Mouse (Mus musculus): ENCODE measurements at regions not wholly inside any gene's neighbourhood (a gene's known extent, or its start where the extent isn't known, plus 50 kb on each side); places are given as distances from the start of the nearest gene placed in this dataset.
"Not testable (repeated sequence)": the region's sequence is repeated elsewhere in the genome, so short reads cannot be mapped to it uniquely, and the experiment has no call there.

GRCm38 (mm10) chr10:86612341-86612740 lies 93.0 kb downstream of the Hsp90b1 start:
- TF ChIP-seq EP300, CTCF (IDR thresholded peaks at IDR 0.05; ENCODE audit: low read depth): not testable (repeated sequence)

All from liver, postnatal 0 days (tissue).